Mouse (Mus musculus) kidney, postnatal 25 days (tissue): Measurements from ENCODE around the gene Rbm3.
"Not testable (repeated sequence)": the region's sequence is repeated elsewhere in the genome, so short reads cannot be mapped to it uniquely, and the experiment has no call there.

Source experiments
- DNase-seq, 2 experiments: peaks; one replicate each; pipeline ENCODE4 v3.0.0; 2021; ENCODE audit warnings: mixed read lengths in 2 of 2

The Rbm3 gene

DNA sequence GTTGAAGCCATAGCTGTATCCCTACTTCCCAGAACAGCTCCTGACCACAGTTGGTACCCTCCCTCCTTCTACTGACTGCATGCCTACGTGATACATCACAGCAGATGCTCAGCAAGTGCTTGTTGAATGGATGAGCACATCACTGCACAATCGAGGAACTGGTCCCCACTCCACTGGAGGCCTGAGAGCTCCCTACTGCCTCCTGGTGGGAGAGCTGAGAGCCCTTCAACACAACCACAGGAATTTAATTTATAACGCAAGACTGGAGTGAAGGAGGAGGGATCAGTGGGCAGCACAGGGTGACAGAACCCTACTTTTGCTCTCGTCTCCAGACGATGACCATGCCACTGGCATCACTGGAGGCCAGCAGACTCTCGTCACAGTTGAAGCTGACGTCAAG is 20.4 kb downstream of the Rbm3 start:
- DNase-seq = no peak

DNA sequence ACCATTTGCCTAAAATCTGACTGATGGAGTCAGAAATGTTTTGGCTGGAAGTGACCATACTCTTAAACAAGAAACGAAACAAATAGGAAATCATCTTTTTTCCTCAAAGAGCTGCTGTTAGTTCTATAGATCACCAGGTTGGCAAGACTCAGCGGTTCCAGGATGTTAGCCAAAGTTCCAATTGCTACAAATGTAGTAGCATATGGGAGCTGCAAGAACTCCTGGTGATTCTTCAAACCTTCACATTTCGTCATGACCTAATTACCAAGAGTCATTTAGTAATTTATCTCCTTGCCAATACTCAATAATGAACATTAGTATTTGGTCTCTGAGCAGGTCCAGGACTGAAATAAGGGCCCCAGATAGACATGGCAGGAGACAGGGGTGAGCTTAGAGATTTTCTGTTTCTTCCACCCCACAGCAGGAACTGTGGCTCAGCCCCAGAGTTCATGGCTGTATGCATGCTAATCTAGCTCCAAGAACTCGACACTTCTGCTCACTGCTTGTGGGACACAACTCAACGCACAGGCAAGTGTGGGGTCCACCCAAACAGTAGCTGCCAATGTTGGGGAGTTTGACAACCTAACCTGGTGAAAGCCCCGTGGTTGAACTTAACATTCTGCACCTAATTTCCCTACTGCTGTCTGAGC is 21.7 kb downstream of the Rbm3 start:
- no peak for DNase-seq

DNA sequence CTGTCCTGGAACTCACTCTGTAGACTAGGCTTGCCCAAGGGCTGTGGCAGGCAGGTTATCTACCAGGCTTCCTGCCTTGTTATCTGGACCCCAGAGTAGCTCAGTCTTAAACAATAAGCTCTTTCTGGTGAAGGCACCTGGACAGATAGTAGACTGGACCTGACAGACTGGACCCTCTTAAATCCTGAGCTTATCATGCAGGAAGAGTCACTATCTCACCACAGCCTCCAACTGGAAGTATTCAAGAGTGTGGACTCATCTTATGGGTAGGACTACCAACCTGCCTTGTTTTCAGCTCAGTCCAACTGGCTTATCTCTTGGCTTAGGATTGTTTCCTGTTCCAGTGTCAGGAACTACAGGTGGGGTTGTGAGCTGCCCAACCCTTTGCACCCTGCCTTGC is 28.4 kb downstream of the Rbm3 start:
- no peak for DNase-seq

DNA sequence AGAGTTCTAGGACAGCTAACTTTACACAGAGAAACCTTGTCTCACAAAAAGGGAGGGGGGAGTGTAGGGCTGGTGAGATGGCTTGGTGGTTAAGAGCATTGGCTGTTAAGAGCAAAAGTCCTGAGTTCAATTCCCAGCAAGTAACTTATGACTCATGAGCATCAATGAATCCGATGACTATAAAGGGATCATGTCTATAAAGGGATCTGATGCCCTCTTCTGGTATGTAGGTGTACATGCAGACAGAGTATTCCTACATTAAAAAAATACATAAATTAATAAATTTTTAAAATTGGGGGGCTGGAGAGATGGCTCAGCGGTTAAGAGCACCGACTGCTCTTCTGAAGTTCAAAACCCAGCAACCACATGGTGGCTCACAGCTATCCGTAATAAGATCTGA is 30.4 kb downstream of the Rbm3 start:
- no peak for DNase-seq

DNA sequence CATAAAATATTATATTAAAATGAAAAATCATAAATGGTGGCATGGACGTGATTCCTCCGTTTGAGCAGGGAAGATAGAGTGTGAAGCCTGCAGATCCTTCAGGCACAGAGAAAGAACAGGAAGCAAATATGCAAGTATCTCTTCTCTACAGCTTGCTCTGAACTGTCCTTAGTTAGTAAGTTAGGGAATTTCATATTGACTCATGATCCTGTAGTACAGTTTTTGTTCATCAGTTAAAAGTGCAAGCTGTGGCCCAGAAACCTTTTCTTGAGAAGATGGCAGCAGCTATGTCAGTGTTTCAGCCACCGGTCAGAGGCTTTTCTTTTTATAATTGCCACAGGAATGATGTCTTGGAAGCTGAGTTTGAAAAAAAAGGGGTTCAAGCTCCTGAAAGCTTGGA is 40.7 kb downstream of the Rbm3 start:
- DNase-seq = no peak

DNA sequence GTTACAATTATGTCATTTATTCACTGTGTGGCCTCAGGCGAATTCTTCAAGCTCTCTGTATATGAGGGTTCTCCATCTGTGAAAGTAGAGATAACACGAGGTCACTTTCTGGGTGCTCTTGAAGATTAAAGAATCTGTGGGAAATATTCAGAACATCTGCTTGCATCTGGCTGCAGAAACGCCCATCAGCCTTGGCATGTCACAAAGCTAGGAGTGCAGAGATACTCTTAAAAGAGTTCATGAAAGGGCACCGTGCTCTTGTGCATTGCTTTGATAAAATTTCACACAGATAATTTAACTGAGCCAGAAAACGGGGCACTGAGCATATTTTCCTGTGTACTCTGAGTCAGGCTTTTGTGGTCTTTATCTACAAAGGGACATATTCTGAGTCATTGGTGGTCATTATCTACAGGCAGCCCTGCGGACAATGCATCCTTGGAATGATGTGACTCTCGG is 43.4 kb downstream of the Rbm3 start:
- no peak for DNase-seq

DNA sequence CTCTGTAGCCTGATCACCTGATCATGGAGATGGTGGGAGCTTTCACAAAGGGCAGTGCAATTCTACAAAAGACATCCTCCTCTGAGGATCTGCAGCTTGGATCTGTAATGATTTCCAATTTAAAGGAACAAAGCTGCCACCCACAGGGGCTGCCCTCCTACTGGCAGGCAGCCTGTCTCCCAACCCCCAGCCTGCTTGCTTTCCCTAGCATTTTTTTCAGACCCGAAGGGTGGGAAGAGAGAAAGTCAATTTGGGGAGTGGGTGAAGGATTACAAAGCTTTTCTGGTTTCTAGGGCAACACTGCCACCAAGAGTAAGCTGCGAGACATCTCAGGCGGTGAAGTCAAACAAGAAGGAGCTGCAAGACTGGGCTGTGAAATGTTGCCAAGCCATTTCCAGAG is 44.7 kb downstream of the Rbm3 start:
- no peak for DNase-seq

DNA sequence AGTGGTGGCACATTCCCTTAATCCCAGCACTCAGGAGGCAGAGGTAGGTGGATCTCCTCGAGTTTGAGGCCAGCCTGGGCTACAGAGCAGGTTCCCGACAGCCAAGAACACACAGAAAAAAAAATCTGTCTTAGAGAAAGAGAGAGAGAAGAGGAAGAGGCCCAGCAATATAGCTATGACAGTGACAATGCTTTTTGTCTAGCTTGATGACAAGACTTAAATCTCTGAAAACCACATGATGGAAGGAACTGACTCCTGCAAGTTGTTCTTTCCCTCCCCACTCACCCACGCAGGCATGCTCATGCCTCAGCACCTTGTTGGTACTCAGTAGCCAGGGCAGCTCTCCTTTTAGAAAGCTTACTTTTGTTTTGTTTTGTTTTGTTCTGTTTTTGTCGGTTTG is 46.2 kb downstream of the Rbm3 start:
- no peak for DNase-seq

DNA sequence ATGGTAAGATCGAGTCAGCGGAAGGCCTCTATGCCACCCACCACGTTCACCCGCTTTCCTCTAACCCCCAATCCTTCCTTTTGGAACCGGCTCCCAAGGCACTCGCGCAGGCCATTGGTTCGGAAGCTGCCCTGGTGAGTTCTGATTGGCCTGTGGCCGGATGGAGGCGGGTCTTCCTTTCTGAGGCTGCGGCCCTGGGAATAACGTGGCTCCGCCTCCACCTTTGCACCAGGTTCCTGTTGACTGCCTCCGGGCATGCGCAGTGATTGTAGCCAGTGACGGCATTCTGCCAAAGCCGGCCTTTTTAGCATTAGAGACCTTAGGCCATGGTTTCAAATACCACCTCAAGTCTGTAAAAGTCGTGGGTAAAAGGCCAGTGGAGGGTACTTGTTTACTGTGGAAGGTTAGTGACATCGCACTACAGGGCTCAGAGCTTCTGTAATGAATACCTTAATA is 48.9 kb downstream of the Rbm3 start:
- DNase-seq = peak; percentile 98 to 99

DNA sequence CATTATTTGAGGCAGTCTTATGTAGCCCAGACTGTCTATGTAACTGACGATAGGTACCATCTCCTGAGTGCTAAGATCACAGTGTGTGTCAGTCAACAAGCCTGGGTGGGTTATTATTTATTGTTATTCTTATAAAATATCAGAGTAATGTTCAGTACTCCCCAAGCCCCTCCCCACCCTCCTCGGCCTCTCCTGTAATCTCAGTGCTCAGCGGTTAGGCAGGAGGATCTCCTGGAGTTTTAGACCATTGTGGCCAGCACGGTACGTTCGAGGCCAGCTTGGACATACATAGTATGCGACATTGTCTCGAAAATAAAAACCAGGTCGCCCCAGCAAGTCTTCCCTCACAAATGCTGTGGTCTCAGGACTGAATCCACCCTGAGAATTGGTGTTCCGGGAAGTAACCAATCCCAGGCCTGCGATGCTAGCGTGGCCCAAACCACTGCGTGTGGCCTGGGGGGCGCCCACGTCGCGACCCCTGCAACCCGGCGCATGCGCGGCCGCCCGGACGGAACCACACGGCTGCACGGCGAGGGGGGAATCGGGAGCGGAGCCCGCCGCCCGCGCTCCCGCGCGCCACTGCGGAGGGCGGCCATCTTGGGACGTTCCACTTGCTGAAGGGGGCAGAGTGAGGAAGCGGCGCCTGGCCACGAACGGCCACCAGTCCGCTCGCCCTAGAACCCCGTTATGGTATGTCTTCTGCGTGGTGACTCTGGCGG is 49.5 kb downstream of the Rbm3 start:
- DNase-seq = peak; percentile 55 to 90

DNA sequence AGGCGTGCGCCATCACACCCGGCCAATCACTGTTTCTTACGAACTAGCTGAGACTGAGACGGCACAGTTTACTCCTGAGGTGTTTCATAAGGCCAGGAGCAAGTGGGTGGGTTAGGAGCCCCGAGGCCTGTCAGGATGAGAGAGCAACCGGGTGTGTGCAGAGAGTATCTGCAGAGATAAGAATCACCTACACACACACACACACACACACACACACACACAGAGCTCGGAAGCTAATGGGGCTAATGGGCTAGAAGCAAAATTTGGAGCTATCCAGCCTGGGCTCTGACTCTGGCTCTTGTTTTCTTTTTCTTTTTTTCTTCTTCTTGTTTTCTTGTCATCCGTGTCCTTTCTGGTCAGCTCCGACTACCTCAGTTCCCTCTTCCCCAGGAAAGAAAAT is 50.1 kb downstream of the Rbm3 start:
- DNase-seq = no peak

DNA sequence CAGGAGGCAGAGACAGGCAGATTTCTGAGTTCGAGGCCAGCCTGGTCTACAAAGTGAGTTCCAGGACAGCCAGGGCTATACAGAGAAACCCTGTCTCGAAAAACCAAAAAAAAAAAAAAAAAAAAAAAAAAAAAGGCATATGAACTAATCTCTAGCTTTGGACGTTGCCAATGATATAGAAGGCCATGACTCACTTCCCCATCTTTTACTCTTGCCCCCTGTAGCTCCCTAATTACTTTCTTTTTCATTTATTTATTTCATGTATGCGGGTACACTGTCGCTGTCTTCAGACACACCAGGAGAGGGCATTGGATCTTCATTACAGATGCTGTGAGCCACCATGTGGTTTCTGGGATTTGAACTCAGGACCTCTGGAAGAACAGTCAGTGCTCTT is 54.7 kb downstream of the Rbm3 start:
- DNase-seq = not testable (repeated sequence)

DNA sequence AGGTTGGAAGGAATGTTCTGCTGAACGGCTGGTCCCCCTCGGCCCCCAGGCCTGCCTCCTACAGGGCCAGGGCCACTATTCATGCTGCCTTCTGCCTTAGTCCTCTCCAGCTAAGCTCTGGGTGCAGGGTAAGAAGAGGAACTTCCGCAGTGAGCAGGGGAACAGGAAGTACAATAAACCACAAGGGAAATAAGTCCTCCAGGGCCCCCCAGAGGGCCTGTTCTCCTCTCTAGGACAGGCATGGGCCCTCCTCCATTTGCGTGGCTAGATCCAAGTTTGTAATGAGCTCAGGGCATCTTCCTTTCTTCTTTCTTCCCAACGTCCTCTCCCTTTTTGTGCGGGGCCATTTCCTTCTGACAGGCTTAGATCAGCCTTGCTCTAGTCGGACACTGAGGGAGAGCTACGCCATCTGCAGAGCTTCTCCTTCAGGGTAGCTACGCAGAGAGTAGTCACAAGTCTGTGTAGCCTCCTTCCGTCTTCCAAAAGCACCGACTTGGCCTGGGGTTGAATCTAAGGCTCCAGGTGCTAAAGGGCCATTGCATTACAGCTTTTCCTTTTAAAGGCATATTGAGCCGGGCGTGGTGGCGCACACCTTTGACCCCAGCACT is 55.2 kb downstream of the Rbm3 start, which contains the start of gene Was:
Gene Was, minus strand, starts transcription at position 153 of the 608 bp plus-strand sequence.
- no peak for DNase-seq

DNA sequence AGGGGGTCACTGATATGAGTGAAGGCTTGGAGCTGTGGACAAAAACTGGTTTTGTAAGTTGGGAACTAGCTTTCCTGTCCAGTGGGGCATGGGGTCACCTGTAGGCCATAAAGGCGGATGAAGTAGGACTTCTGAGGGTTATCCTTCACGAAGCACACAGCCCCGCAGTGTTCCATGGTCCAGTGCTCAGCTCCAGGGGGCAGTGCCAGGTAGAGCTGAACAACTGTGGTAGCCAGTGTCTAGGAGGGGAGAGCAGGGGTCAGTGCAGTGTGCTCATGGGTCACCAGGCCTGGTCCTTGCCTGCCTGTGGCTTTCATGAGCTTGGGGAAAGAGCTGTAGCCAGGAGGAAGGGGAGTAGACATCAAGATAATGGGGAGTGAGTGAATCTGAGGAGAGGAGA is 55.9 kb downstream of the Rbm3 start:
- no peak for DNase-seq
